Mouse (Mus musculus) heart, embryonic 14.5 days (tissue): Measurements from ENCODE around the gene Bahcc1. TPM values are rescaled to one million over a fixed set of nuclear protein-coding genes. Genes with fewer than 3 reads are reported as not detected.

Experiments used
- microRNA-seq: library from miRNA; unstranded; fragments of <30 nt; microRNA quantifications from one replicate; pipeline ENCODE4, GENCODE M21; 2016
- polyA plus RNA-seq: library from polyadenylated mRNA; unstranded; fragments of >200 nt; fragmentation: Nextera tagmentation; extraction: Ambion mirVana; gene quantifications from 2 replicates; pipeline ENCODE4 v1.2.1, GENCODE M21; 2014

Bahcc1 gene
- polyA plus RNA-seq, 1 experiment from 2014 or later = 9.1 TPM

Small RNA genes within 50 kb of the gene (microRNA-seq; reads per million reads assigned to microRNA genes)
- not detected for gene Gm47297

Other genes starting within 250 kb of the Bahcc1 start
- gene Aatk, start 185.8 kb upstream of the Bahcc1 start, polyA plus RNA-seq = 0.43 and 1.1 TPM in 2 replicates
- gene Cep131, start 146.1 kb upstream of the Bahcc1 start, polyA plus RNA-seq = 11.6 and 12.1 TPM in 2 replicates
- 11.7 and 13.9 TPM in 2 replicates for gene Tepsin, start 134.2 kb upstream of the Bahcc1 start, polyA plus RNA-seq
- gene Ndufaf8, start 134.0 kb upstream of the Bahcc1 start, polyA plus RNA-seq = 119 and 121 TPM in 2 replicates
- gene Slc38a10, start 81.6 kb upstream of the Bahcc1 start, polyA plus RNA-seq = 68.8 and 74.1 TPM in 2 replicates
- gene Actg1, start 115.6 kb downstream of the Bahcc1 start, polyA plus RNA-seq = 979 and 1,136 TPM in 2 replicates
- 0.62 and 1.1 TPM in 2 replicates for gene Fscn2, start 128.6 kb downstream of the Bahcc1 start, polyA plus RNA-seq
- gene Faap100, start 145.8 kb downstream of the Bahcc1 start, polyA plus RNA-seq = 30.6 and 32.8 TPM in 2 replicates
- gene Nploc4, start 204.8 kb downstream of the Bahcc1 start, polyA plus RNA-seq = 35.6 and 37.2 TPM in 2 replicates
- gene Tspan10, start 209.7 kb downstream of the Bahcc1 start, polyA plus RNA-seq = not detected in 2 replicates
- 0.23 TPM in 1 of 2 replicates, not detected in the other for gene Pde6g, start 220.6 kb downstream of the Bahcc1 start, polyA plus RNA-seq
- 24.9 and 26.0 TPM in 2 replicates for gene Oxld1, start 225.1 kb downstream of the Bahcc1 start, polyA plus RNA-seq
- 19.5 and 20.2 TPM in 2 replicates for gene Ccdc137, start 225.2 kb downstream of the Bahcc1 start, polyA plus RNA-seq
- 40.0 and 44.4 TPM in 2 replicates for gene Arl16, start 234.7 kb downstream of the Bahcc1 start, polyA plus RNA-seq